Mouse (Mus musculus): Measurements from ENCODE around the gene Arhgap10. TPM values are rescaled to one million over a fixed set of nuclear protein-coding genes. Genes with fewer than 3 reads are reported as not detected.

Arhgap10 gene
- 12.5 TPM for polyA plus RNA-seq (2017; shearing (Covaris generic))

GRCm38 (mm10) chr8:77517301-77518200 is at the start of gene Arhgap10:
Arhgap10 (minus strand) TSS chr8:77517953.

GRCm38 (mm10) chr8:77549121-77549706 is 31.5 kb upstream of the Arhgap10 start, which contains the start of gene Prmt9:
Prmt9 (plus strand) TSS chr8:77549397.

Other genes with a start within 250 kb of the Arhgap10 start
- 10.3 TPM for gene Prmt9, start 31.4 kb upstream of the Arhgap10 start, polyA plus RNA-seq (2017; shearing (Covaris generic))
- 11.2 TPM for gene Tmem184c, start 92.7 kb upstream of the Arhgap10 start, polyA plus RNA-seq (2017; shearing (Covaris generic))
- 0.23 TPM for gene Ednra, start 206.5 kb upstream of the Arhgap10 start, polyA plus RNA-seq (2017; shearing (Covaris generic))

Data from effector memory CD4-positive, alpha-beta T cell, adult 7 months (primary cell).